Mouse (Mus musculus) liver (tissue): ENCODE measurements around the gene Rsrc1.

ENCODE experiments used
- DNase-seq: peaks from one replicate; pipeline ENCODE4 v3.0.0-alpha.2; 2020; ENCODE audit warnings: mixed read lengths

The Rsrc1 gene

DNA sequence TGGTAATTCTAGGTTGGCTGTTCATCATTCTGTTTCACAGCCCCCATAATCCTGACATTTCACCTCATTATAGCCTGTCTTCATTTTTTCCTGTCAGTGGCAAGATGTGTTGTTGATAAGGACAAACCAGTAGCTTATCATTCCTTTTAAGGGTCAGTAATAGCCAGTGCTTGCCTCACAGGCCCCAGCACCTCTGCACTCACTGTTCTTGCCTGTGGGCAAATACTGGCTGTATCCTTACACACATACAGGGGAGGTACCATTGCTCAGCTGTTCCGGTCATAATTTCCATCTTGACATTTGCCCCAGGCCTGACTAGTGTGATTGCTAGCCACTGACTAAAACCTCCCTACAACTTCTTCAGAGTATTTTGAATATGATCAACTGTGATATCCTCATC, 302.8 kb downstream of the Rsrc1 start:
- DNase-seq, result no peak

DNA sequence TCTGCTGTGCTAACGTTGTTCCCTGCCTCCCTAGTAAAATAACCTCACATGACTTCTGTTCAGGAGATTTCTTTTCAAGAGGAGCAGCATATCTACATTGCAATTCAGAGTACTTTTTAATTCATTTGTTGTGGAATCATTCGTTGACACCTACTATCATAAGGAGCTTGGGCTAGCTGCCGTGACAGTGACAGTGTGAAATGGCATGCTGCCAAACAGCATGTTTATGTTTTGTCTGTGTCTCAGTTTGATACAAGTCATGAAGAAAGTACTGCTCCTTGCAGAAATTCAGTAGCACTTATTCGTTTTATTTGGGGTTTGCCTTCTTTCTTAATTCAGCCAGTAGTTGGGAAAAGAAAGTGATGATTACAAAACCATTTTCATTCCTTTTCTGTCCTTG, 303.7 kb downstream of the Rsrc1 start:
- DNase-seq, result no peak

DNA sequence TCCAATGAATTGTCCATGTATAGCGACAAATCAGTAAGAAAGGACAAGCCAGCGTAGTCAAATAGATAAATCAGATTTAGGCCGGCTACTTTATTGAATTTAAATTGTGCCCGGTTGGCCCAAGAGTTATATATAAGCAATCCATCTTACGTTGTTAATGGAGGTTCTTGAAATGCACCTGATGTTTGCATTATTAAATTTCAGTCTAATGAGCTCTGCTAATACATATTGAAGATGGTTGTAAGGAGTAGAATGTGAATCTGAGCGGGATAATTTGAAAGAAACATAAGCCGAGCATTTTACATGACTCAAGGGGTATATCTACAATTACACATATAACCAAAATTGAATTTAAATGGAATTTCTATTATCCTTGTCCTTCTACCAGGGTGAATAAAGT, 307.5 kb downstream of the Rsrc1 start:
- no peak for DNase-seq

DNA sequence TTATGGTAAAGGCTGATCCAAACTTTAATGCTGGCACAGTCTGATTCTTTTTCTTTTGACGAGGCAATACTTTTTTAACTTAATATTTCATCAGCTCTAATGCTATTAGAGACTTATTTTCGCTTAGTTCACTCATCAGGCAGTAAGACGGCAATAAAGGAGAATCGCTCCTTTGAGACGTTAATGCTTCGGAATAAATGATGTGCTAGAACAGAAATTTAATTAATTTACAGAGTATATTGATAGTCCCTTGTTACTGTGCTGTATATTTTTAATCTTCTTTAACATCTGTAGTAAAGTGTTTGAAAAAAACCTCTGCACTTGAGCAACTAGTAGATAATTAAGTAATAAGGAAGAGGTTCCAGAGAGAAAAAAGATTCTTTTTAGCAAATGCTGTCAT, 308.3 kb downstream of the Rsrc1 start:
- no peak for DNase-seq

DNA sequence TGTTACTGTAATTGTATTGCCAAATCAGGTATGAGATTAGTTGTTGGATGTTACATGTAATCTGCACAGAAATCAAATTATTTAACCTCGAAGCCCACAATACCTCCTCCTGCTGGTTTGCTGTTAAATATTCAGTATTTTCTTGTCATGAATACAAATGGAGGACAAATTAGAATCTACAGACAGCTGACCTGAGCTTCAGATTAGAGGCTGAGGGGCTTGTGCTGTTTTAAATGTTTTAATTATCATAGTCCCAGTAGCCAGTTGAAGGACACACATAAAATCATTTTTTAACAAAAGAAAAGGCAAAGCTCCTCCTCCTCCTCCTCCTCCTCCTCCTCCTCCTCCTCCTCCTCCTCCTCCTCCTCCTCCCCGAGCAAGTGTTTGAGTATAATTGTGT, 327.5 kb downstream of the Rsrc1 start:
- DNase-seq, result no peak

DNA sequence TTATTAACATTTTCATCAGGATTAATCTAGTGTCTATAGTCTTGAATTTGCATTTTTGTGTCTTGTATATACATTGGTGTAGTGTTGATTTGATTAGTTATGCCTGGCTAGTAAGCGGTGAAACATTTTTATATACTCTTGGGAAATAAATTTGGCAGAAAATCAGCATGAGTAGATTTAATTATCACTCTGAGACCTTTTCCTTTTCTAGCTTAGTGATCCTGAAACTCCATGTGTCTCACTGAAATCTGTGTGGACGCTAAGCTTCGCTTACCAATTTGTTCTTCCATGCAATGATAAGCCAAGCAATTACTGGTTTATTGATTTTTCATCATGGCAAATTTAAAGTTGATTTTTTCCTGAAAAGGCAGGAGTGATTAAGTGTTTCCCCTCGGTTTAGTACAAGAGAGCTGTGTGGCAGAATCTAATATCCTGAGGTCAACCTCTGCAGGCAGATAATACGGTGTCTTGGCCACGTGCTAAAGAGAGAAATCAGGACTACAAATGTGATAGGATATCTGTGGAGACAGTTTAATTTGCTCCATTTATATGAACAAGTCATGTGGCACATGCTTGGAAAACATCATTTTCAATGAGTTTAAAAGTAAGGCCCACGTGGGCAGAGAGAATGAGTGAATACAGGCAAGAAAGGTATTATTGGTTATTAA, 328.6 kb downstream of the Rsrc1 start:
- no peak for DNase-seq

DNA sequence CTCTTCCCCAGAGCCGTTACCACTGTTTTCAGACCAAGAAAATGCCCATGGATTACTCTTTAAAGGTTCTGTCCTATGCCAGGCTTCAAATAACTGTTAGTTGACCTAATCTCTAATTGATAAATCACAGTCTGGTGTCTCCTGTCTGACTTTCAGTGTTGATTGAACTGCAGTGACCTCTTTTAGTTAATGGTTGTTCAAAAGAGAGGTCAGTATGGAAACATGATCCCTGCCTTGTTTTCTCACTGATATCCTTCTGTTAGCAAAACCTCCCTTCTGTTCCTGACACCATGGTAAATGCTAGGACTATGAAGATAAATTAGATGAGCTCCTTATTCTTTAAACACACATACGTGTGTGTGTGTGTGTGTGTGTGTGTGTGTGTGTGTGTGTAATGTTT, 330.2 kb downstream of the Rsrc1 start:
- no peak for DNase-seq

DNA sequence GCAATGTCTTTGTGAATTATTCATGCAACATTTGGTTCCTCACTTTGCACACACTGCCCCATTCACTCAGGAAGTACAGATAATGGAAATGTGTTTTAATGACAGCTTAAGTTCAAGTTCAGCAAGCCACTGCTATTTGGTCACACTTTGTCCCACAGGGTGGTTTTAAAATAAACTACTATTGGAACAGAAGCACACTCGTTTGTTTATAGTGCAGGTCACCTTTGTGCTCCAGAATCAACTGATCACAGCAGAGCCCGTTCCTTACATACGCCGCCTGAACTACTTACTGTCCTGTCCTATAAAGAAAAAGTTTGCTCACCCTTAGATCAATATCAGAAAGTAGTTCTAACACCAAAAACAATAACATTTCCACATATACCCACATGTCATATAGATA, 341.2 kb downstream of the Rsrc1 start:
- DNase-seq, result no peak

DNA sequence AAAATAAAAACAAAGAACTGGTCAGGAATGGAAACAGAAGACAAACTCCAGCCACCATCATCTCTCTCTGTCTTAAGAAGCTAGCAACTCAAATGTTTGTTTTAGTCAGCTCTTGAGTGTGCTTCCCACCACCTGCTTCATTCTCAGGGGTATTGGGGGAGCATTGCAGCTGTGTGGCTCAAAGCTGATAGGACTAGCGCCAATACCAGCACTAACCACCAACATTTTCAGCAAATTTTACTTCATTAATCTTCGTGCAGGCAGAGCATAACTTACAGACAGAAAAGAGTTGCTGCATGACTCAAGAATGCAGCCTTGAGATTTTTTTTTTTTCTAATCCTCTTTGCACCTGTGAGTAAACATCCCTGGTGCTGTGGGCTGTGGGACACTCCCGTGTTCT, 358.4 kb downstream of the Rsrc1 start:
- no peak for DNase-seq

DNA sequence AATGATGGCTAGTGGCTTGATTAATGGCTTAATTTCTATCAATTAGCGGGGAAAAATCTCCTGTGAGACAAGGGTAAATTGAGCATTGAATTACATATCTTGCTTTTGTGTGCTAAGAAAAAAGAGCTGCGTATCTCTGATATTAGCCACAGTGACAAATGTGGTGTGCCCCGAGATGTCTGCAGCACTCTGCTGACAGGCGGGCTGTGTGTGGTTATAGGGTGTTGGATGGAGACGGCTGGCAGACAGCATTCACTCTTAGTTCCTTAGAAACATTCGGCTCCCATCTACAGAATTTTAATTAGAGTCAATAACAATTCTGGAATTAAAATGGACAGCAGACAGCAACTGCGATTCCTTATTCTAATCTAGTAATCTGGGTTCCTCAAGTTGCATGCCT, 359.7 kb downstream of the Rsrc1 start:
- no peak for DNase-seq

DNA sequence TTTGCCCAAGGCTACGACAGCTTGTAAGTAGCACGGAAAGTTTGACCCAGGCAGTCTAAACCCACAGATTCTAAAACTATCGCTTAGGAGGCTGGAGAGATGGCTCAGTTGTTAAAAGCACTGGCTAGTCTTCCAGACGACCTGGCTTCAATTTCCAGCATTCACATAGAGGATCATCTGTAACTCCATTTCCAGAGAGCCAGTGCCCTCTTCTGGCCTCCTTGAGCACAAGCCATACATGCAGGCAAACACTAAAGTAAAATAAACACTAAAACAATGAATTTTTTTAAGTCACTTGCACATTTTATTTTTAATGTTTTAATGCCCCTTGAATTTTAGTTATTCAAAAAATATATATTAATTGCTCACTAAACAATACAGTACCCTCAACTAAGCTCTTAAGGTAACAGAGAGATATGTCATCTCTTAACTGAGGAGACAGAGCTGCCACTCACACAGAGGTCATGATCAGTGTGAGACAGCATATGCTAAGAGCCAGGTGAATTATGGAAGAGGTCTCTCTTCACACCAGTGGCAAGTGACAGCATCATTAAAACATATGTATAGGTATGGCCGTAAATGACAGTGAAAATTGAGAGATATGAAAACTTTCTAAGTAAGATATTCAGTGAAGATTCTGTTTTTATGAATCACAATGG, 361.9 kb downstream of the Rsrc1 start:
- no peak for DNase-seq

DNA sequence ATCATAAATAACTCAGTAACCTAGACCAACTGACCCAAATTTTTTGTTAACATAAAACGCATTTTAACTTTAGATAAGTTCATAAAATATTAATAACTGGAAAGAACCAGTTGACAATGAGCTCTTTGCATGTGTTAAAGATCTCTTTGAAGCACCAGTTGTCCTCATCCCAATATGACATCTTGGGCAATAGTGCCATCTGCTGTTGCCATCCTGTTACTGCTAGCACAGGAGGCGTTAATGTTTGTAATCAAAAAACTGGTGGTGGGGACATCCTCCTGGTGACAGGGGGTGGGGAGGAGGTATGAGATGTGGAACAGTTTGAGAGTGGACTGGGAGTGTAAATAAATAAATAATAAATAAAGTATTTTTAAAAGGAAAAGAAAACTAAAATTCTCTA, 363.4 kb downstream of the Rsrc1 start:
- DNase-seq, result peak; percentile 23

DNA sequence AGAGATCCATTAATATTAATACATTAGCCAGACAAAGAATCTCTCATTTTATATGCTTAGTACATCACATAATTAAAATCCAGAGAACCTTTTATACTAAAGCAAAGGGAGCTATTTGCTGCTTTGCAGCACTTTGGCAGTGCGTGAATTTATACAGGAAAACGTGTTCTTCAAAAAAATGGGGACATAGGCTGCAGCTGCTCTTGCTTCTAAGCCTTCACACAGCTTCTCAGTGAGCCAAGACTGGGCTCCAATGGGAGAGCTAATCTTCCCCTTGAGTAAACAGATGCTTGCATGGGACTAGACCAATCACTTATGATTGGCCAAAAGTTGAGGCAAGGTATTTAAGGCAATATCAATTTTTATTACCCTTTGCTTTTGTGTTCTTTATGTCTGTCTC, 365.5 kb downstream of the Rsrc1 start:
- no peak for DNase-seq

DNA sequence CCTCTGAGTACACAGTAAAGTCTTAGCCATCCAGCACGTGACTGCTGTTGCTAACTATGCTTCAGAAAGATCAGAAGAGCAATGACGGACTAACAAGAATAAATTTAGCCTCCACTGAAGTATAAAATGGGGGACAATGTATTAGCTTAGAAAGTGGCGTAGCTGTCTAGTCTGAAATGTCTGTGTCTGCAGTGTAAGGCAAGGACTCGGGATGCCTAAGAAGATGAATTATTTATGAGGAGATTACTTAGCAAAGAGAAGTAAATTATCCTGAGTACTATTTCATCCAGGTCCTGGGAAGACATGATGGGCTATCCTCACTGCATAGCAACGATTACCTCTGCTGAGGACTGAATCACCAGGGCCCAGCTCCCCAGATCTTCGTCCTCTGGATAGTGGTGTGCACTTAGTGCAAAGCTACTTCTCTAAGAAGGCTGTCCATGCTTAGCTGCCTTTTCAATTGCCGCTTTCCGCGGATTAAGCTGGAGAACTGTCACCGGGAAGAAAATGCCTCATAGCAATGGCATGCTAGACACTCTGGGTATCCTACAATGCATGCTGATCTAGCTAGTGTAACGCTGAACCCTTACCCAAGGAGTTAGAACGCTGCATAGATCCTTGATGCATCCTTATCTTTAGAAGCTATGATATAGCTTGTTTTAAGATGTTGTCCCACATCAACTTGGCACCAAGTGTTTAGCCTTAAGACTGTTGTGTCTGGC, 370.4 kb downstream of the Rsrc1 start:
- no peak for DNase-seq

DNA sequence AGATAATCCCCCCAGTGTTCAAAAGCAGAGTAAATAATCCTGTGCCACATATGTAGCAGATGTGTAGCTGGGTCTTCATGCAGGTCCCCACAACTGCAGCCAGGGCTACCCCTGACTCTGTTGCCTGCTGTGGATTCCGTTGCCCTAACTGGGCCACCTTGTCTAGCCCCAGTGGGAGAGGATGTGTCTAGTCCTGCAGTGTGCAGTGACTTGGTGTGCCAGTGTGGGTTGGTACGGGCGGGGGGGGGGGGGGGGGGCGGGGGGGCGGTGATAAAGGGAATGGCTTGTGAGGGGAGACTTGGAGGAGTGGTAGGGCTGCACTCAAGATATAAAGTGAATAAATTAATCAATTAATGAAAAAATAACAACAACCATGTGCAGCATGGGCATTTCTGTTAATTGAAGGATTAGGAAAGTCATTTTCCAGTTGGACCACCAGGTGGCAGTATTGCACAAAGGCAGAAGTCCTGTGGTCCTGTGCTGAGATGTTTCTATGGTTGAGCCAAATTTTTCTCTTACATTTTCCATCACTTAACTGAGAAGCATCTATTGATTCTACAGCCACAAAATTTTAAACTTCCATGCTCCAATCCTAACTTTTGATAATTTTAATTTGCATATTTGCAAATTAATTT, 371.1 kb downstream of the Rsrc1 start:
- DNase-seq, result peak; percentile 36

DNA sequence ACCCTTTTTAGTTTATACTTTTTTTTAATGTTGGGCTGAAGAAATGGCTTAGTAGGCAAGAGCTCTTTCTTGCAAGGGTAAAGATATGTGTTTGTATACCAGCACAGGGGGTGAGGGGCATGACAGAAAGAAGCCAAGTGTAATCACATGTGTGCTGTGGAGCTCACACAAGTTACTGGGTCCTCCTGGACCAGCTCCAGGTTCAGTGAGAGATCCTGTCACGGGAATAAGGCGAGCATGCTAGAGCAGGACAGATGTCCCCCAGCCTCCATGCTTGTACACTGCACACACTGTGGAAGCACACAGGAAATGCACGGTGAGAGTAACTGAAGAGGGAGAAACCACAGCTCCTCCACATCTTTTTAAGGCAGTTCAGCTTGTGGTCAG, 371.6 kb downstream of the Rsrc1 start:
- DNase-seq, result no peak

DNA sequence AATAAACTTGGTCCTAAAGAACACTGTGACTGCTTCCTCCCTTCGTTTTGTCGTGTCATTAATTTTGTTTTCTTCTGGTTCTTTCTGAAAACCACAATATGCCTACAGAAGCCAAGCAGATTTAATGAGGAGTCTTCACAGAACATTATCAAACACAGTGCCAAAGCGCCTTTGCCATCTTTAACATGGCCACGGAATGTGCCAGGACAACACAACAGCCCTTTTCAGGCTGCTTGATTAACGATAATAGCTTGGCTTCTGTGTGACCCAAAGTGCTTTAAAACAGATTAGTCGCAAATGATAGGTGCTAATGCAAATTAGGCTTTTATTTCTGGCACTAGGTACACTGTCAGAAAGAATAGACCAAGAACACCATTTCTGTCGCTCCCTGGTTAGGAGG, 377.2 kb downstream of the Rsrc1 start:
- DNase-seq, result no peak

DNA sequence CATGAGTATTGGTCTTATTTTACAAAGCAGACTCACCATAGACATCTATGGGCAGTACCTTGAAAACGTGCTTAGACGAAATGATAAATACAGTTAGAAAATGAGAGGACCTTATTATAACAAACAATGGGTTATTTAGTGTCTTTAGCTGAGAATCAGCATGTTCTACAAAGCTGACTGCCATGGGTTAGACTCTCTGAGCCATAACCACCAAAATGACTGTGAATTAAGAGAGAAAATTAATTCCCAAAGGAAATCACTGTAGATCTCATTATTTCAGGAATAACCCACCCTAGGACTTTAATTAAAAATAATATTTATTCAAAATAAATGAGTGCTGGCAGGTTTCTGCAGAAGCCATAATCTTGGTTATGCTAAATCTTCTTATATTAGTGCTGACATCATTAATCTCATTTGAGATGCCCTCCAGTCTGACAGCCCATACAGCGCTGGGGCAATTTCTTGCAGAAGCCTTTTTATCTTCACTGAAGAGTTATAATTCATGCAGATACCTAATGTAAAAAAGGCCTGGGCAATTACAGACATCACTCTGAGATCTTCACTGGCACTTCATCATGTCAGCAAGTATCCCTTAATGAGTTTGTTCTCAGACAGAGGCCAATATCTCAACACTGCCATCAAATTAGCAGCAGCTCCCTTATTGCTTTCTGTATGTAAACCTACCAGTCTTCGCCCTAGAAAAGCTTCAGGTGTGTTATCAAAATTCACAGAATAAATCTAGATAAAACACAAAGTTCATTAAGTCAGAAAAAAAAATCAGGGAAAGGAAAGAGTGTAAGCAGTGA, 385.1 kb downstream of the Rsrc1 start:
- DNase-seq, result no peak

DNA sequence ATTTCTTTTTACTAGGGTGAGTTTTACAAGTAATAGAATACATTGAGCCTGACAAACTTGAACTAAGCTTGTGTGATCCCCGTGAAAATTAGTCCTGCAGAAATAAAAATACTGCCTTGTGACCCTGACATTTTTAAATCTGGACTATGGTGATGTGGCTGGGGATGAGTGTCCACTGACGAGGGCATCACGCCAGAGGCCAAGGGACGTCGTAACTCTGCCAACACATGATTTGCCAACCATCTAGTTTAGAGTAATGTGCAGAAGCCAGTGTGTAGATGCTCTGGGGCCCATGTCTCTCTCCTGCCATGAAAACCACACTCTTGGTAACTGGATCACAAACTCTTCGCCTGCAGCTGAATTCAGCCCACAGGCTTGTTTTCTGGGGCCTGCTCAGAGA, 386.3 kb downstream of the Rsrc1 start:
- DNase-seq, result no peak

DNA sequence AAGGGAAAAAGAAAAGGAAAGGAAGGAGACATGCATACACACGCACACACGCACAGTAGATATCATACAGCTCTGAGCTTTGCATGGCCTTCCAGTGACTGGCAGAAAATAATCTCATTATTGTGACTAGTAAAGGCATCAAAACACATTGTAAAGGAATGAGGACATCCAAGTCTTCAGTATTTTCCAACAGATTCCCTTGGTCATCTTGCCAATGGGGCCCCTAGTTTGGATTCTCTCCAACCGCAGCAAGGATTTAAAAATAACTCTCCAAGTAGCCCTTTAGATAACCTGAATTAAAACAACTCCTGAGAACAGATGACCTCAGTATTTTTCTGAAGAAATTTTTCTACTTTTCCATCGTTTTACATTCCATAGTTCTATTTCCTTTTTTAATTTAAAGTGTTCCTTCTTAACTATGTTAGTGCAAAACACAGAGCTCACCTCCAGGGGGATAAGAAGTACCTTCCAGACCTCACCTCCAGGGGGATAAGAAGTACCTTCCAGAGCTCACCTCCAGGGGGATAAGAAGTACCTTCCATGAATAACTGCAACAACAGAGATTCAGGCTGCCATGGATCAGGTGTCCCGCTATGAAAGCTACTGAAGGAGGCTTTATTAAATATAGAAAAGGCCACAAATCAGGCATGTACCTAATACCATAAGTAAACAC, 388.4 kb downstream of the Rsrc1 start:
- no peak for DNase-seq

DNA sequence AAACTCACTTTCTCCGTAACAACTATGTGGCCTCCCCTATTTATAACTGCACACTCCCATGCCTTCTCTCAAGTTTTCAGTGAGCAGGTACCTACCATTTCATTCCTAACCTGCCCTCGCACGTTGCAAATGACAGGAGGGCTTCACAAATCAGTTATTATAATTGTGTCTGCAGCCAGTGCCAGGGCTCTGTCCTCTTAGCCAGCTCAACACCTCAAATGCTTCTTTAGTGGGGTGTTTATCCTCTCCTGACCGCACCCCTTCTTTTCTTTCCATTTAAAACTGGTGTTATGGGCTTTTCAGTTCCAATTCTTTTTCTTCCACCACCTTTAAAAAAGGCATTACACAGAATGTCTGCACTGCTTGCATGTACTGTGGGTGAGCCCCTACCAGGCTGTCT, 391.0 kb downstream of the Rsrc1 start:
- no peak for DNase-seq

DNA sequence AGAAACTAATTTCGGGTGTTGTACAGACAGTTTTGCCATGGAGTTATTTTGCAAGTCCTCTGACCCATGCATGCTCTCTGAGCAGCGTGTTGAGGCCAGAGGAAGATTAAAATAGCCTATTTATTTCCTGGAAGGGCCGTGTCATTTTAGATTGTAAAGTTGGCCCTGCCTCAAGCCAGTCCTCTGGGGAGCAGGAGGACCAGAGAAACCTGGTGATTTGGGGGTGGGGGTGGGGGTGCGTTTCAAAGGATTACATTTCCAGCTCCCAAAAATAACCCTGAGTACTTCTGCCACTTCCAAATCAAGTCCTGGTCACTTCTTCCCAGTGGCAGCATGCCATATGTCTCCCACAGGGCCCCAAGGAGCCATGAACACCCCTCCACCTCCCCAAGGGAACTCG, 391.6 kb downstream of the Rsrc1 start:
- DNase-seq, result no peak

DNA sequence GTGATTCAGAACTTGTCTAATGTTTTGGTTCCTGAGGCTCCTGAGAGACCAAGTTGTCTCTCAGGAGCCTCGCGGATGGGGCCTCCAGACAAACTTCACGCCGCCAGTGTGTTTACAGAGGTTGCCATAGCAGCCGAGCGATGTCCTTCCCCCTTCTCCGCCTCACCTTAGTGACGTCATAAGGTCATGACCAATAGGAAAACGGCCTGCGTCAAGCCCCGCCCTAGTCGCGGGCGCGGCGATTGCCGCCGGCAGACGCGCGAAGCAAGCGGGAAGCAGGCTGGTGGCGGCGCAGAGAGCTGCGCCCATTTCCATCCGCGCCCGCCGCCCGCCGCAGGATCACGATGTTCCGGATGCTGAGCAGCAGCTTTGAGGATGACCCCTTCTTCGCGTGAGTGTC, 392.7 kb downstream of the Rsrc1 start, which contains the start of gene Mlf1:
Gene Mlf1, plus strand, starts transcription at position 226 of the 400 bp plus-strand sequence.
- DNase-seq, result peak; percentile 85
